Mouse (Mus musculus): ENCODE measurements around the gene Reep3. TPM values are rescaled to one million over a fixed set of nuclear protein-coding genes. Genes with fewer than 3 reads are reported as not detected.
"Not testable (repeated sequence)": the region's sequence is repeated elsewhere in the genome, so short reads cannot be mapped to it uniquely, and the experiment has no call there.

The Reep3 gene
- polyA plus RNA-seq, 1 experiment from 2014 or later, result 38.6 TPM

GRCm38 (mm10) chr10:67113833-67114232 is 17.1 kb upstream of the Reep3 start:
- ATAC-seq (ENCODE audit: low read depth), result no peak
- H3K4me1 ChIP-seq (replicated peaks; ENCODE audit: control insufficient read depth, insufficient read depth, low read length), result peaks cover 26% of the 10 kb centered on the region

GRCm38 (mm10) chr10:67112967-67113366 is 16.2 kb upstream of the Reep3 start:
- not testable (repeated sequence) for H3K9me3 ChIP-seq (ENCODE audit: control insufficient read depth, low read length); ATAC-seq (ENCODE audit: low read depth); H3K4me3 ChIP-seq (ENCODE audit: low read length); H3K9ac ChIP-seq (ENCODE audit: low read length); H3K36me3 ChIP-seq (ENCODE audit: control insufficient read depth, insufficient read depth, low read length); H3K27me3 ChIP-seq (ENCODE audit: control insufficient read depth, insufficient read depth, low read depth, low read length); H3K4me2 ChIP-seq (ENCODE audit: low read depth, low read length); H3K27ac ChIP-seq (ENCODE audit: low read length)
- WGBS, result 90% methylated on average over 5 of the region's 5 CpGs
- peaks cover 28% of the 10 kb centered on the region for H3K4me1 ChIP-seq (replicated peaks; ENCODE audit: control insufficient read depth, insufficient read depth, low read length)

More at GRCm38 (mm10) chr10:67113833-67114232, 17.1 kb upstream of the Reep3 start:
- H3K4me3 ChIP-seq (ENCODE audit: low read length), result no peak overlapping the region
- H3K27me3 ChIP-seq (ENCODE audit: control insufficient read depth, insufficient read depth, low read depth, low read length), result no peaks in the 10 kb centered on the region
- H3K9ac ChIP-seq (ENCODE audit: low read length), result no peak overlapping the region
- H3K9me3 ChIP-seq (ENCODE audit: control insufficient read depth, low read length), result no peaks in the 10 kb centered on the region
- 89% methylated on average over 11 of the region's 11 CpGs for WGBS
- no peak overlapping the region for H3K27ac ChIP-seq (ENCODE audit: low read length)
- no peaks in the 10 kb centered on the region for H3K36me3 ChIP-seq (ENCODE audit: control insufficient read depth, insufficient read depth, low read length)
- no peak overlapping the region for H3K4me2 ChIP-seq (ENCODE audit: low read depth, low read length)

- no peaks in the 10 kb centered on the region for H3K9me3 ChIP-seq (ENCODE audit: control insufficient read depth, low read length)
- H3K36me3 ChIP-seq (ENCODE audit: control insufficient read depth, insufficient read depth, low read length), result no peaks in the 10 kb centered on the region
- WGBS, result 55% methylated on average over 5 of the region's 5 CpGs
- H3K9ac ChIP-seq (ENCODE audit: low read length), result no peak overlapping the region
- H3K4me3 ChIP-seq (ENCODE audit: low read length), result no peak overlapping the region
- H3K27me3 ChIP-seq (ENCODE audit: control insufficient read depth, insufficient read depth, low read depth, low read length), result no peaks in the 10 kb centered on the region
- no peak overlapping the region for H3K4me2 ChIP-seq (ENCODE audit: low read depth, low read length)
- H3K4me1 ChIP-seq (replicated peaks; ENCODE audit: control insufficient read depth, insufficient read depth, low read length), result peaks cover 40% of the 10 kb centered on the region
- H3K27ac ChIP-seq (ENCODE audit: low read length), result no peak overlapping the region
- ATAC-seq (ENCODE audit: low read depth), result no peak
Observed at GRCm38 (mm10) chr10:67111799-67112177, 15.0 kb upstream of the Reep3 start.

GRCm38 (mm10) chr10:67111044-67111798 is 14.5 kb upstream of the Reep3 start:
- Histone ChIP-seq H3K4me2 (ENCODE audit: low read depth, low read length) (no peak overlapping the region), H3K27ac (ENCODE audit: low read length) (no peak overlapping the region), H3K4me1 (replicated peaks; ENCODE audit: control insufficient read depth, insufficient read depth, low read length) (peaks cover 41% of the 10 kb centered on the region), H3K4me3 (ENCODE audit: low read length) (no peak overlapping the region), H3K9me3 (ENCODE audit: control insufficient read depth, low read length) (no peaks in the 10 kb centered on the region), H3K27me3 (ENCODE audit: control insufficient read depth, insufficient read depth, low read depth, low read length) (no peaks in the 10 kb centered on the region), H3K9ac (ENCODE audit: low read length) (no peak overlapping the region), H3K36me3 (ENCODE audit: control insufficient read depth, insufficient read depth, low read length) (no peaks in the 10 kb centered on the region)
- ATAC-seq (ENCODE audit: low read depth), result no peak
- 72% methylated on average over 14 of the region's 14 CpGs for WGBS

- Histone ChIP-seq H3K4me1 (replicated peaks; ENCODE audit: control insufficient read depth, insufficient read depth, low read length) (peaks cover 36% of the 10 kb centered on the region), H3K4me2 (ENCODE audit: low read depth, low read length) (no peak overlapping the region), H3K27ac (ENCODE audit: low read length) (no peak overlapping the region), H3K4me3 (ENCODE audit: low read length) (no peak overlapping the region), H3K36me3 (ENCODE audit: control insufficient read depth, insufficient read depth, low read length) (no peaks in the 10 kb centered on the region), H3K9me3 (ENCODE audit: control insufficient read depth, low read length) (no peaks in the 10 kb centered on the region), H3K9ac (ENCODE audit: low read length) (no peak overlapping the region), H3K27me3 (ENCODE audit: control insufficient read depth, insufficient read depth, low read depth, low read length) (no peaks in the 10 kb centered on the region)
- WGBS, result 81% methylated on average over 5 of the region's 5 CpGs
- no peak for ATAC-seq (ENCODE audit: low read depth)
Observed at GRCm38 (mm10) chr10:67109635-67110034, 12.9 kb upstream of the Reep3 start.

- H3K4me1 ChIP-seq (replicated peaks; ENCODE audit: control insufficient read depth, insufficient read depth, low read length), result peaks cover 51% of the 10 kb centered on the region
- ATAC-seq (ENCODE audit: low read depth), result no peak
- no peak overlapping the region for H3K27ac ChIP-seq (ENCODE audit: low read length)
- no peak overlapping the region for H3K4me3 ChIP-seq (ENCODE audit: low read length)
- no peaks in the 10 kb centered on the region for H3K27me3 ChIP-seq (ENCODE audit: control insufficient read depth, insufficient read depth, low read depth, low read length)
- H3K9ac ChIP-seq (ENCODE audit: low read length), result no peak overlapping the region
- WGBS, result 58% methylated on average over 9 of the region's 9 CpGs
- no peak overlapping the region for H3K4me2 ChIP-seq (ENCODE audit: low read depth, low read length)
- H3K9me3 ChIP-seq (ENCODE audit: control insufficient read depth, low read length), result no peaks in the 10 kb centered on the region
- H3K36me3 ChIP-seq (ENCODE audit: control insufficient read depth, insufficient read depth, low read length), result no peaks in the 10 kb centered on the region
Observed at GRCm38 (mm10) chr10:67108096-67108495, 11.4 kb upstream of the Reep3 start.

- H3K27me3 ChIP-seq (ENCODE audit: control insufficient read depth, insufficient read depth, low read depth, low read length), result no peaks in the 10 kb centered on the region
- no peak overlapping the region for H3K4me2 ChIP-seq (ENCODE audit: low read depth, low read length)
- no peaks in the 10 kb centered on the region for H3K9me3 ChIP-seq (ENCODE audit: control insufficient read depth, low read length)
- 54% methylated on average over 9 of the region's 9 CpGs for WGBS
- no peaks in the 10 kb centered on the region for H3K36me3 ChIP-seq (ENCODE audit: control insufficient read depth, insufficient read depth, low read length)
- no peak overlapping the region for H3K4me3 ChIP-seq (ENCODE audit: low read length)
- no peak for ATAC-seq (ENCODE audit: low read depth)
- H3K4me1 ChIP-seq (replicated peaks; ENCODE audit: control insufficient read depth, insufficient read depth, low read length), result peaks cover 59% of the 10 kb centered on the region
- no peak overlapping the region for H3K27ac ChIP-seq (ENCODE audit: low read length)
- no peak overlapping the region for H3K9ac ChIP-seq (ENCODE audit: low read length)
Observed at GRCm38 (mm10) chr10:67107017-67107761, 10.4 kb upstream of the Reep3 start.

GRCm38 (mm10) chr10:67106400-67106799 is 9.7 kb upstream of the Reep3 start:
- Histone ChIP-seq H3K9ac (ENCODE audit: low read length) (no peak overlapping the region), H3K27ac (ENCODE audit: low read length) (no peak overlapping the region)
- ATAC-seq (ENCODE audit: low read depth), result no peak

GRCm38 (mm10) chr10:67105331-67106217 is 8.8 kb upstream of the Reep3 start:
- H3K27ac ChIP-seq (ENCODE audit: low read length), result no peak overlapping the region
- WGBS, result 61% methylated on average over 19 of the region's 19 CpGs

More at GRCm38 (mm10) chr10:67106400-67106799, 9.7 kb upstream of the Reep3 start:
- no peak overlapping the region for H3K4me3 ChIP-seq (ENCODE audit: low read length)
- H3K4me1 ChIP-seq (replicated peaks; ENCODE audit: control insufficient read depth, insufficient read depth, low read length), result peaks cover 62% of the 10 kb centered on the region
- no peaks in the 10 kb centered on the region for H3K36me3 ChIP-seq (ENCODE audit: control insufficient read depth, insufficient read depth, low read length)
- no peaks in the 10 kb centered on the region for H3K27me3 ChIP-seq (ENCODE audit: control insufficient read depth, insufficient read depth, low read depth, low read length)
- no peak overlapping the region for H3K4me2 ChIP-seq (ENCODE audit: low read depth, low read length)
- WGBS, result 66% methylated on average over 6 of the region's 6 CpGs
- H3K9me3 ChIP-seq (ENCODE audit: control insufficient read depth, low read length), result no peaks in the 10 kb centered on the region

More at GRCm38 (mm10) chr10:67105331-67106217, 8.8 kb upstream of the Reep3 start:
- no peak overlapping the region for H3K4me3 ChIP-seq (ENCODE audit: low read length)
- H3K4me1 ChIP-seq (replicated peaks; ENCODE audit: control insufficient read depth, insufficient read depth, low read length), result peaks cover 66% of the 10 kb centered on the region
- no peak overlapping the region for H3K9ac ChIP-seq (ENCODE audit: low read length)
- H3K9me3 ChIP-seq (ENCODE audit: control insufficient read depth, low read length), result no peaks in the 10 kb centered on the region
- H3K27me3 ChIP-seq (ENCODE audit: control insufficient read depth, insufficient read depth, low read depth, low read length), result no peaks in the 10 kb centered on the region
- ATAC-seq (ENCODE audit: low read depth), result no peak
- no peak overlapping the region for H3K4me2 ChIP-seq (ENCODE audit: low read depth, low read length)
- H3K36me3 ChIP-seq (ENCODE audit: control insufficient read depth, insufficient read depth, low read length), result no peaks in the 10 kb centered on the region
